Mouse (Mus musculus) heart, postnatal 0 days (tissue): ENCODE data around the gene Vps18. TPM values are rescaled to one million over a fixed set of nuclear protein-coding genes. Genes with fewer than 3 reads are reported as not detected.
A peak's percentile ranks its signal among the peaks of the same experiment; 100 is the strongest.

ENCODE experiments used
- ATAC-seq: fragments of 200-750 bp; cut with Nextera tagmentation; 2 replicates; pipeline ENCODE4 v1.8.0; 2017; ENCODE audit warnings: low read depth, moderate number of reproducible peaks, moderate library complexity; ENCODE audit not compliant: insufficient read depth
- DNase-seq: peaks from one replicate; pipeline ENCODE4 v3.0.0-alpha.2; 2016; ENCODE audit warnings: low spot score
- H3K27ac ChIP-seq: fragments of 300-500 bp; sonication (generic); 2 replicates; pipeline ENCODE4 v1.5.1; 2014; ENCODE audit warnings: low read depth, mild to moderate bottlenecking
- H3K27me3 ChIP-seq: fragments of 300-500 bp; sonication (generic); 2 replicates; pipeline ENCODE4 v1.6.1; 2014; ENCODE audit warnings: low read length, mixed read lengths; ENCODE audit not compliant: control insufficient read depth, insufficient read depth
- H3K36me3 ChIP-seq: fragments of 300-500 bp; sonication (generic); replicated peaks from 2 replicates; pipeline ENCODE4 v1.6.1; 2014; ENCODE audit warnings: low read length, mixed read lengths; ENCODE audit not compliant: control insufficient read depth, insufficient read depth
- H3K4me1 ChIP-seq: fragments of 300-500 bp; sonication (generic); 2 replicates; pipeline ENCODE4 v1.6.1; 2014; ENCODE audit warnings: antibody characterized with exemption; ENCODE audit not compliant: control insufficient read depth, insufficient read depth
- H3K4me2 ChIP-seq: fragments of 300-500 bp; sonication (generic); 2 replicates; pipeline ENCODE4 v1.6.1; 2014; ENCODE audit warnings: low read depth, mild to moderate bottlenecking, low read length, moderate library complexity
- H3K4me3 ChIP-seq: fragments of 300-500 bp; sonication (generic); 2 replicates; pipeline ENCODE4 v1.5.1; 2014; ENCODE audit warnings: low read depth, low read length
- H3K9ac ChIP-seq: fragments of 300-500 bp; sonication (generic); replicated peaks from 2 replicates; pipeline ENCODE4 v1.6.1; 2014; ENCODE audit warnings: low read depth, low read length, mixed read lengths
- H3K9me3 ChIP-seq: fragments of 300-500 bp; sonication (generic); replicated peaks from 2 replicates; pipeline ENCODE4 v1.6.1; 2016; ENCODE audit warnings: low read length; ENCODE audit not compliant: control insufficient read depth
- CTCF ChIP-seq: IDR thresholded peaks from 2 replicates; pipeline ENCODE4 v1.5.1; 2016; ENCODE audit warnings: antibody characterized with exemption, control low read depth, low read depth
- EP300 ChIP-seq: IDR thresholded peaks from 2 replicates; pipeline ENCODE4 v1.6.1; 2016; ENCODE audit warnings: antibody characterized with exemption, low read depth
- WGBS: fragments of 180-500 bp; shearing (Covaris S2); extraction: QIAGEN DNeasy Blood & Tissue Kit; methylation state at CpG from one replicate; pipeline ENCODE4 v1.1.7; 2014; 5-methylcytosine and 5-hydroxymethylcytosine counted together
- polyA plus RNA-seq: library from polyadenylated mRNA; unstranded; fragments of >200 nt; fragmentation: Nextera tagmentation; extraction: Ambion mirVana; gene quantifications from 2 replicates; pipeline ENCODE4 v1.2.1, GENCODE M21; 2015
- total RNA-seq: library from RNA; depleted of rRNA; stranded (reverse); fragments of >200 nt; gene quantifications from 2 replicates; pipeline ENCODE4 v1.2.3, GENCODE M21; 2014; ENCODE audit warnings: low replicate concordance

Vps18 gene
- total and polyA plus RNA-seq, 2 experiments from 2014 or later, result 8.0 to 14.3 TPM

DNA sequence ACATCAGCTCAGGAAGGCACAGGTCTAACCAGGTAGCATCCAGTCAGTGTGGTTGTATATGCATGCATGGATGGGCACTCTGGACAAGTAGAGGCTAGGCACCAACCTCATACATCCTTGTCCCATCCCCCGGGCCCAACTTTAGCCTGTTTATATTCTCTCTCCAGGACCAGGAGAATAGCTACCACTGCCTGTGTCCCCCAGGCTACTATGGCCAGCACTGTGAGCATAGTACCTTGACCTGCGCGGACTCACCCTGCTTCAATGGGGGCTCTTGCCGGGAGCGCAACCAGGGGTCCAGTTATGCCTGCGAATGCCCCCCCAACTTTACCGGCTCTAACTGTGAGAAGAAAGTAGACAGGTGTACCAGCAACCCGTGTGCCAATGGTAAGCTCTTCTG is 42.3 kb downstream of the Vps18 start:
- H3K4me3 ChIP-seq, result no peak overlapping the region
- DNase-seq, result no peak

DNA sequence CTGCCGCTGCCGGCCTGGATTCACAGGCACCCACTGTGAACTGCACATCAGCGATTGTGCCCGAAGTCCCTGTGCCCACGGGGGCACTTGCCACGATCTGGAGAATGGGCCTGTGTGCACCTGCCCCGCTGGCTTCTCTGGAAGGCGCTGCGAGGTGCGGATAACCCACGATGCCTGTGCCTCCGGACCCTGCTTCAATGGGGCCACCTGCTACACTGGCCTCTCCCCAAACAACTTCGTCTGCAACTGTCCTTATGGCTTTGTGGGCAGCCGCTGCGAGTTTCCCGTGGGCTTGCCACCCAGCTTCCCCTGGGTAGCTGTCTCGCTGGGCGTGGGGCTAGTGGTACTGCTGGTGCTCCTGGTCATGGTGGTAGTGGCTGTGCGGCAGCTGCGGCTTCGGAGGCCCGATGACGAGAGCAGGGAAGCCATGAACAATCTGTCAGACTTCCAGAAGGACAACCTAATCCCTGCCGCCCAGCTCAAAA is 43.7 kb downstream of the Vps18 start:
- Histone ChIP-seq H3K4me2 (peak overlapping the region; percentile 8), H3K4me3 (0 out of 2 replicates have a peak overlapping the region, but pooled peaks have one; percentile 5), H3K27me3 (peaks cover 35% of the 10 kb centered on the region), H3K4me1 (peaks cover 4% of the 10 kb centered on the region; the same call in 1 of the 2 replicates), H3K9ac (no peak overlapping the region), H3K27ac (no peak overlapping the region), H3K36me3 (peaks cover 9% of the 10 kb centered on the region), H3K9me3 (no peaks in the 10 kb centered on the region)
- no peak for TF ChIP-seq CTCF
- no peak for TF ChIP-seq EP300
- ATAC-seq (no peak), DNase-seq (no peak)
- 55% methylated on average over 24 of the region's 24 CpGs for WGBS

More for the DNA sequence above, 42.3 kb downstream of the Vps18 start:
- Histone ChIP-seq H3K36me3 (peaks cover 9% of the 10 kb centered on the region), H3K27ac (no peak overlapping the region), H3K27me3 (peaks cover 48% of the 10 kb centered on the region), H3K4me2 (peak overlapping the region; percentile 24), H3K9ac (no peak overlapping the region), H3K9me3 (no peaks in the 10 kb centered on the region), H3K4me1 (0 out of 2 replicates have a peak, but pooled peaks cover 3% of the 10 kb centered on the region)
- 88% methylated on average over 8 of the region's 8 CpGs for WGBS
- ATAC-seq, result no peak
- TF ChIP-seq EP300 (no peak), CTCF (no peak)

GRCm38 (mm10) chr2:119334135-119334534 is 45.6 kb downstream of the Vps18 start:
- no peak for DNase-seq
- H3K27ac ChIP-seq, result no peak overlapping the region
- H3K9ac ChIP-seq, result no peak overlapping the region
- H3K4me2 ChIP-seq, result peak overlapping the region; percentile 40; the same call in 1 of the 2 replicates
- H3K36me3 ChIP-seq, result peaks cover 9% of the 10 kb centered on the region
- TF ChIP-seq EP300 (no peak), CTCF (no peak)
- H3K4me3 ChIP-seq, result no peak overlapping the region
- peaks cover 7% of the 10 kb centered on the region; the same call in 1 of the 2 replicates for H3K4me1 ChIP-seq
- ATAC-seq, result no peak
- peaks cover 16% of the 10 kb centered on the region for H3K27me3 ChIP-seq
- WGBS, result 29% methylated on average over 1 of the region's 1 CpGs
- H3K9me3 ChIP-seq, result no peaks in the 10 kb centered on the region

DNA sequence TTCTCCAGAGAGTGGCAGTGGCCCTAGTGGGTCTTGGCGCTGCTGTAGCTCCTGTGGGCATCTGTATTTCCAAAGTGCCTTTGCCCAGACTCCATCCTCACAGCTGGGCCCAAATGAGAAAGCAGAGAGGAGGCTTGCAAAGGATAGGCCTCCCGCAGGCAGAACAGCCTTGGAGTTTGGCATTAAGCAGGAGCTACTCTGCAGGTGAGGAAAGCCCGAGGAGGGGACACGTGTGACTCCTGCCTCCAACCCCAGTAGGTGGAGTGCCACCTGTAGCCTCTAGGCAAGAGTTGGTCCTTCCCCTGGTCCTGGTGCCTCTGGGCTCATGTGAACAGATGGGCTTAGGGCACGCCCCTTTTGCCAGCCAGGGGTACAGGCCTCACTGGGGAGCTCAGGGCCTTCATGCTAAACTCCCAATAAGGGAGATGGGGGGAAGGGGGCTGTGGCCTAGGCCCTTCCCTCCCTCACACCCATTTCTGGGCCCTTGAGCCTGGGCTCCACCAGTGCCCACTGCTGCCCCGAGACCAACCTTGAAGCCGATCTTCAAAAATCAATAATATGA is 46.5 kb downstream of the Vps18 start:
- Histone ChIP-seq H3K27ac (peak overlapping the region; percentile 34; the same call in 1 of the 2 replicates), H3K4me2 (peak overlapping the region; percentile 16; the same call in 1 of the 2 replicates), H3K27me3 (peaks cover 12% of the 10 kb centered on the region), H3K36me3 (peaks cover 9% of the 10 kb centered on the region), H3K4me3 (no peak overlapping the region), H3K9ac (no peak overlapping the region), H3K4me1 (peaks cover 7% of the 10 kb centered on the region; the same call in 1 of the 2 replicates), H3K9me3 (no peaks in the 10 kb centered on the region)
- TF ChIP-seq CTCF (no peak), EP300 (no peak)
- DNase-seq (no peak), ATAC-seq (no peak)
- WGBS, result 70% methylated on average over 7 of the region's 7 CpGs

- H3K36me3 ChIP-seq, result peaks cover 9% of the 10 kb centered on the region
- no peak for ATAC-seq
- TF ChIP-seq CTCF (no peak), EP300 (no peak)
- no peak for DNase-seq
- H3K27ac ChIP-seq, result peak overlapping the region; percentile 88
- H3K4me2 ChIP-seq, result no peak overlapping the region
- H3K27me3 ChIP-seq, result peaks cover 8% of the 10 kb centered on the region
- peaks cover 7% of the 10 kb centered on the region; the same call in 1 of the 2 replicates for H3K4me1 ChIP-seq
- WGBS, result 60% methylated on average over 1 of the region's 1 CpGs
- no peaks in the 10 kb centered on the region for H3K9me3 ChIP-seq
- no peak overlapping the region for H3K9ac ChIP-seq
- no peak overlapping the region for H3K4me3 ChIP-seq
Observed at GRCm38 (mm10) chr2:119335535-119335934, 47.0 kb downstream of the Vps18 start.
